Mouse (Mus musculus): ENCODE data around the gene Sos1.

Sos1 gene

DNA sequence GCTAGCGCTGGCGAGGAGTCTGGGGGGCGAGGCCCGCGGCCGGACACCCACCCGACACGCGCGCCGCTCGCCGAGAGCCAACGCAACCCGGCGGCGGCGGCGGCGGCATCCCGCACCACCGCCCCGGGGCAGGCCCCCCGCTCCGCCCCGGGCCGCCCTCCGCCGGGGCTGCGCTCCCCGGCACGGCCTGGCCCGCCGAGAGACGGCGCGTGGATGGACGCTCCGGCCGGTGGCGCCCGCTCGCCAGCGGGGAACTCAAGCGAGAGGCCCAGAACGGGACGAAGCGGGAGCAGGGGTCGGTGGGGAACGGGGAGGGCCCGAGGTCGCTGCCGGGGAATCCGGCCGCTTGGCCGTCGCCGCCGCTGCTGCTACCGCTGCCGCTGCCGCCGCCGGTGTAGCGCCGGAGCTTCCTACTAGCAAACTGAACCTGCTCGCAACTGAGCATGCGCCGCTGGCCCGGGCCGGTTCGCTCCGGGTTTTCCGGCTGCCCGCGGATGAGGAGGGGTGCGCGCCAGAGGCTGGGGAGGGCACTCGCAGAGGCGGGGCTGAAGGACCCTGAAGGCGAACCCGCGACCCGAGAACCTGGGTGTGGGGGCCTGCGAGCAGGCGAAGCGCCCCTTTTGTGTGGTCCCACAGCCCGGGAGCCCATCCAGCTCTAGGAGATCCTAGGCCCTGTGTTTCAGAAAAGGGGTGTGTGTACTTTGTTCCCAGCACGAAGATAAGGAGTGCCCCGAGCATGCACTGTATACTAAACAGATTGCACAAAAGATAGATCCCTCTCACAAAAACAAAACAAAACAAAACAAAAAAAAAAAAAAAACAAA lies at the start of gene Sos1:
Sos1 (minus strand) TSS at position 423 of the 824 bp plus-strand sequence.
- peak; percentile 98 for DNase-seq

GRCm38 (mm10) chr17:80523231-80523630 lies 43.0 kb upstream of the Sos1 start:
- no peak for DNase-seq

- DNase-seq: no peak
Observed at GRCm38 (mm10) chr17:80522229-80522556, 41.9 kb upstream of the Sos1 start.

DNA sequence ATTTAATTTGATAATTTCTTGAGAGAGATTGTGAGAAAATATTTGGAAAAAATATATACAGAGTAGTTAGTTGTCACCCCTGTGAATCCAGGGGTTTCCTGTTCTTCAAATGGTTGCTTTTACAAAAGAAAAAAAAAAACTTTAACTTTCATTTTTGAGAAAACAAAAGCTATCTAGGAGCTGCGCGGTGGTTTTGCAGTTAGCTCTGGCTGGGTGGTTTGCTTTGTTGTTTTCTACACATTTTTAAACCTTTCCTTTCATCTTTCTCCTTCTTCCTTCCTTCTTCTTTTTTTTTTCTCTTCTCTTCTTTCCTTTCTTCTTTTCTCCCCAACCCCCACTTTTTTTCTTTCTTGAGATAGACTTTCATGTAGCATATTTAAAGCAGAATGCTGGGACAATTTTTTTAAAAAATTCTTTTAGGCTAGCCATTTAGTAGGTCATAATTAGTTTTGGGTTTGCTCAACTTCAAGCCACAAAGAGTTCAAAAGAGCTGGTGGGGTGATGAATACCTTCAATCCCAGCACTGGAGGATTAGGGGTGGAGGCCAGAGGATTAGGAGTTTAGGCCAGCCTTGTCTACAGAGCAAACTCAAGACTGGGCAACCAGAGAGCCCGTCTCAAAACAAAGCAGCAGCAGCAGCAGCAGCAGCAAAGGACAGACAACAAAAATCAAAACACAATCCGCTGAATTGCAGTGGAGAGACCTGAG lies 41.4 kb upstream of the Sos1 start:
- DNase-seq: peak in 1 of 2 experiments; percentile 14

- DNase-seq: no peak
Observed at GRCm38 (mm10) chr17:80520537-80520936, 40.3 kb upstream of the Sos1 start.

GRCm38 (mm10) chr17:80518811-80519210 lies 38.6 kb upstream of the Sos1 start:
- no peak for DNase-seq

DNA sequence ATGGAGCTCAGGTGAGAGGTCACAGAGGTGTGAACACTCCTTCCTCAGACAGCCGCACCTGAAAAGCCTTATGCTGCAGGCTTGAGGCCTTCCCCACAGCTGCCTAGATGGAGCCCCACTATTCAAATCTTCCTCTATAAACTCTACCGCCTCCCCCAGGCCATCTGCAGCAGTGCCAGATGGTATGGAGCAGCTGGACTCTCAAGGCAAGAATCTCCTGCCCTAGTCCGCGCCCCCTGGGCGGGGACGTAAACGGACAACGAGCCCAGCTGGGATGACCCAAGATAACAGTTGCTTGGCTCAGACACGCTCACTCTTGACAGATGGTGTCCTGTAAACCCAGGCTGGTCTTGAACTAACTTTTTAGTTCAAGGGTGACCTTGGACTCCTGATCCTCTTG lies 37.0 kb upstream of the Sos1 start:
- DNase-seq: no peak

DNA sequence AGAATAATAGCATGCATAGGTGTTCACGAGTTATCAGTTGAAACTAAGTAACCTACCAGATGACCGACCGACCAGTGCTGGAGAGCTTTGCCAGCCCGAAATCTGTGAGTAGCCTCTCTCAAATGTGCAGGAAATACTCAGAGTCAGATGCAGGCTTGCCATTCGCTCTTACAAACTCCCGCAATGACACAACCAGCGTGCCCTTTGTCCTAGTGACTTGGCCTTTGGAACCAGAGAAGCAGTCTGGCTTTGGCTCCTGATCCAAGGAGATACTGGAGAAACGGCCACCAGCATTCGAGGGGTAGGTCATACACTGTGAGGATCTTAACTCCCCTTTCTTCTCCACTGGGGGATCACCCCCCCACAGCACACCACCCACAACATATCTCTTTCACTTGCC lies 35.7 kb upstream of the Sos1 start:
- DNase-seq: no peak

DNA sequence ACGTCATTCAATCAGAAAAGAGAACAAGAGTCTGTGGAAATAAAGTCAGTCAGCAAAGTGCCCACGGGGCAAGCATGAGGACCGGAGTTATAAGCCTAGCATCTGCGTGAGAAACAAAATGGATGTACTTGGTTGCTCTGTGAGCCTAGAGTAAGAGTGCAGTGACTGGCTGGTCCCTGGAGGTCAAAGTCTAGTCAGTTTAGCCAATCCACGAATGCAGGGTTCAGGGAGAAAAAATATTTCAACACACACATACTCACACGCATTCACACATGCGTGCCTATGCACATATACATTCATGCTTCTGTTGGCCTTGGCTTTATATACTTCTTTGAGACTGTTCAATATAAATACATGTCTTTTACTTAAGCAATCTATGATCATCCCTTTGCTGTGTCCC lies 35.3 kb upstream of the Sos1 start:
- no peak for DNase-seq

- no peak for DNase-seq
Observed at GRCm38 (mm10) chr17:80513766-80514165, 33.5 kb upstream of the Sos1 start.

DNA sequence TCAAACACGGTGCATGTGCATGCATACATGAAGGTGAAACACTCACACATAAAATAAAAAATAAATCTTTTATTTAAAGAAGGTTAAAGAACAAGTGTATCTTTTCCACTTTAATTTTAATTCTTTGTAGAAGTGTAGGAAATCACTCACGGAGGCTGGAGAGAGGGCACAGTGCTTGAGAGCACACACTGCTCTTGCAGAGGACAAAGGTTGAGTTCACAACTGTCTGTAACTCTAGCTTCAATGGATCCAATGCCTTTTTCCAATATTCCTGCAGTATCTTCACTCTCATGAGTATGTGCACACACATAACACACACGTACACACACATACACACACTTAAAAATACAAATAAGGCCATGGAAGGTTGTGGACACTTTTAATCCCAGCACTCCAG lies 30.2 kb upstream of the Sos1 start:
- no peak for DNase-seq

- DNase-seq: no peak
Observed at GRCm38 (mm10) chr17:80509494-80510458, 29.5 kb upstream of the Sos1 start.

GRCm38 (mm10) chr17:80505766-80506165 lies 25.5 kb upstream of the Sos1 start:
- DNase-seq: no peak

GRCm38 (mm10) chr17:80505342-80505741 lies 25.1 kb upstream of the Sos1 start:
- DNase-seq: no peak

DNA sequence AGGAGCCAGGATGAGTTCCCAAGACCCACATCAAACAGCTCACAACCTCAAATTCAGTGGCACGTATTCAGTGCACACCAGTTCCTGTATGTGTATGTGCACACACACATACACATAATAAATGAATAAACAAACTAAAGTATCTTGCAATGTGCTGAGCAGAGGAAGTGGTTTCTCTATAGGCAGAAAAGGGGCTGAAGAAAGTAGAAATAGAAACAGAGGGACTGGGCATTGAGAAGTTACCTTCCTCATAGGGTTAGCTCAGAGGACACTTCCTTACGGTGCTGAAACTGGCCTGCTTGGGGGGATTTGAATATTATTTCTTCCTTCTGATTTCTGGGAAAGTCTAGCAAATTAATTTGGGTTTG lies 21.5 kb upstream of the Sos1 start:
- no peak for DNase-seq

- DNase-seq: no peak
Observed at GRCm38 (mm10) chr17:80501037-80501804, 21.0 kb upstream of the Sos1 start.

- no peak for DNase-seq
Observed at GRCm38 (mm10) chr17:80500025-80500424, 19.8 kb upstream of the Sos1 start.

DNA sequence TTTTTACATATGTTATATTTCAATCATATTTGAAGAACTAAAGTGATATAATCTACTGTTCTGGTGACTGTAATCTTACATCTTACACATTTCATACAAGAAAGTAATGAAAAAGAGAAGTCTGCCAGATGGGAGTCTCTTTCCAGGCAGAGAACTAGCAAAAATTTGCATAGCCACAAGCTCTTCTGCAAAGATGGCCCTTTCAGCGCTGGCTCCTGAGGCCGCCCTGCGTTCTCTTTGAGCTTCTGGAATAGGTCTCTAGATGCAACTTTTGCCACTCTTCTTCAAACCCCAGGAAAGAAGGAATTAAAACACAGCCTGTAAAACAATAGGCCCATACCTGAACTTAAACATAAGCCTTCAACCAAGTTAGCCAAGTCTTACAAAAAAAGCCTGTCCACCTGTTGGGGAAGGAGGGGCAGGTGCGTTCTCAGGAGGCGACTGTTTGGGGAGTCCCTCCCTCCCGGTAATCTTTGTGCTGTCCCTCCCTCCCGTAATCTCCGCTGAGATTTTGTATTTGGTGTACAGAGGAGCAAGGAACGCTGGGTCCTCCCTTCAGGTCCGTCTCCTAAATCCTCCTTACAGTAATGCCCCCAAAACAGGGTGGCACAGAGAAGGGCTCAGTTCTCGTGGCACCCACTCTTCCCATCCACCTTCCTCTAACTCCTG lies 18.5 kb upstream of the Sos1 start:
- no peak for DNase-seq

DNA sequence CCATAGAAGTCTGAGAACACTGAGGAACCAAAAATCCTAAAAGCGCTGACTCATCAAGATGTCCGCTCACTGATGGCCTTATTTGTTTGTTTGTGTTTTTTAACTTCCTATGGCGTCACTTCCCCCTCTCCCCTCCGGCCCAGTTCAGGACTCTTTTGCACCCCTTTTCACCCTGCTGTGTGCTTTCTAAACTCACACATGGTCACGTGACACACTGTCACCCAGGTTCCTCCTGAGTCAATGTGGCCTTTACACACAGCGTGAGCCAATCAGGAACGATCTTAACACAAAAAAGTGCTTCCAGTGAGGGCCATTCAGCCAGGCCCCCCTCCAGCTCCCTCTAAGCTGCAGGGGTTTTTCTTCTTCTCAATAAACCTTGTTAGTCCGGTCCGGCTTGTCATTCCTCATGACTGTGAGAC lies 16.9 kb upstream of the Sos1 start:
- DNase-seq: no peak

- no peak for DNase-seq
Observed at GRCm38 (mm10) chr17:80496607-80497170, 16.4 kb upstream of the Sos1 start.

GRCm38 (mm10) chr17:80496185-80496584 lies 15.9 kb upstream of the Sos1 start:
- no peak for DNase-seq

- DNase-seq: no peak
Observed at GRCm38 (mm10) chr17:80493891-80494290, 13.6 kb upstream of the Sos1 start.
